Mouse (Mus musculus) urinary bladder, adult 2 months (tissue): ENCODE results near the gene Casq2. TPM values are rescaled to one million over a fixed set of nuclear protein-coding genes. Genes with fewer than 3 reads are reported as not detected.

Source experiments
- DNase-seq: peaks from one replicate; pipeline ENCODE4 v3.0.0; 2022; ENCODE audit warnings: low spot score
- polyA plus RNA-seq: library from polyadenylated mRNA; depleted of rRNA; stranded (reverse); fragments of >200 nt; gene quantifications from 2 replicates; pipeline ENCODE4 v1.2.3, GENCODE M21; 2012; rRNA removed

The Casq2 gene
- polyA plus RNA-seq, 1 experiment, result 52.0 TPM

- DNase-seq, result no peak
Measured at GRCm38 (mm10) chr3:102193488-102194290, 107.5 kb downstream of the Casq2 start.

- DNase-seq, result no peak
Measured at GRCm38 (mm10) chr3:102194291-102195051, 108.3 kb downstream of the Casq2 start.

GRCm38 (mm10) chr3:102195762-102196161 is 109.5 kb downstream of the Casq2 start:
- no peak for DNase-seq

Other genes starting within 250 kb of the Casq2 start
- 1.7 and 2.2 TPM in 2 replicates for gene Mab21l3, start 237.5 kb upstream of the Casq2 start, polyA plus RNA-seq
- 7.1 and 8.4 TPM in 2 replicates for gene Slc22a15, start 162.0 kb upstream of the Casq2 start, polyA plus RNA-seq
- not detected in 2 replicates for gene Nhlh2, start 76.3 kb upstream of the Casq2 start, polyA plus RNA-seq
- 22.2 and 30.7 TPM in 2 replicates for gene Vangl1, start 118.3 kb downstream of the Casq2 start, polyA plus RNA-seq